Mouse (Mus musculus): ENCODE measurements at regions not wholly inside any gene's neighbourhood (a gene's known extent, or its start where the extent isn't known, plus 50 kb on each side); places are given as distances from the start of the nearest gene placed in this dataset.
"Not testable (repeated sequence)": the region's sequence is repeated elsewhere in the genome, so short reads cannot be mapped to it uniquely, and the experiment has no call there.

DNA sequence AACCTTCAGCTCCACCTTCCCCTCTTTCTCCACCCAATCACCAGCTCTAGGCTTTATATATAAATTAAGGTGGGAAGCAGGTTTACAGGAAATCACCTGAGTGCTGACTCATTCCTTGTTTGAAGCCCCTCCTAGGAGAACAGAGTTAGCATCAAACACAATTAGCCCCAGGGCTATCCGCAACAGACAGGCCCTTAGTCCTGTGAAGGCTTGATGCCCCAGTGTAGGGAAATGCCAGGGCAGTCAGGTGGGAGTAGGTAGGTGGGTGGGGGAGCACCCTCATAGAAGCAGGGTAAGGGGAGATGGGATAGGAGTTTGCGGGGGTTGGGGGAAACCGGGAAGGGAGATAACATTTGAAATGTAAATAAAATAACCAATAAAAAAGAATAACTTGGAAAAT, 123.2 kb downstream of the Brms1l start:
- not testable (repeated sequence) for H3K4me3 ChIP-seq; H3K4me1 ChIP-seq; H3K9me3 ChIP-seq; H3K27ac ChIP-seq (replicated peaks); H3K36me3 ChIP-seq (replicated peaks); DNase-seq (ENCODE audit: low spot score)
- H3K27me3 ChIP-seq (replicated peaks; ENCODE audit: low read depth, poor library complexity, severe bottlenecking) = 0 out of 2 replicates have a peak, but pooled peaks cover 12% of the 10 kb centered on the region
- 87% methylated on average over 3 of the region's 3 CpGs for WGBS

GRCm38 (mm10) chr12:55940566-55940965, 104.4 kb downstream of the Brms1l start:
- 95% methylated on average over 6 of the region's 6 CpGs for WGBS
- no peaks in the 10 kb centered on the region for H3K36me3 ChIP-seq (replicated peaks)
- H3K9me3 ChIP-seq = no peaks in the 10 kb centered on the region
- H3K4me1 ChIP-seq = no peaks in the 10 kb centered on the region
- no peak overlapping the region for H3K4me3 ChIP-seq
- no peak for DNase-seq (ENCODE audit: low spot score)
- H3K27me3 ChIP-seq (replicated peaks; ENCODE audit: low read depth, poor library complexity, severe bottlenecking) = peaks cover 12% of the 10 kb centered on the region; the same call in 1 of the 2 replicates
- no peak overlapping the region for H3K27ac ChIP-seq (replicated peaks)

DNA sequence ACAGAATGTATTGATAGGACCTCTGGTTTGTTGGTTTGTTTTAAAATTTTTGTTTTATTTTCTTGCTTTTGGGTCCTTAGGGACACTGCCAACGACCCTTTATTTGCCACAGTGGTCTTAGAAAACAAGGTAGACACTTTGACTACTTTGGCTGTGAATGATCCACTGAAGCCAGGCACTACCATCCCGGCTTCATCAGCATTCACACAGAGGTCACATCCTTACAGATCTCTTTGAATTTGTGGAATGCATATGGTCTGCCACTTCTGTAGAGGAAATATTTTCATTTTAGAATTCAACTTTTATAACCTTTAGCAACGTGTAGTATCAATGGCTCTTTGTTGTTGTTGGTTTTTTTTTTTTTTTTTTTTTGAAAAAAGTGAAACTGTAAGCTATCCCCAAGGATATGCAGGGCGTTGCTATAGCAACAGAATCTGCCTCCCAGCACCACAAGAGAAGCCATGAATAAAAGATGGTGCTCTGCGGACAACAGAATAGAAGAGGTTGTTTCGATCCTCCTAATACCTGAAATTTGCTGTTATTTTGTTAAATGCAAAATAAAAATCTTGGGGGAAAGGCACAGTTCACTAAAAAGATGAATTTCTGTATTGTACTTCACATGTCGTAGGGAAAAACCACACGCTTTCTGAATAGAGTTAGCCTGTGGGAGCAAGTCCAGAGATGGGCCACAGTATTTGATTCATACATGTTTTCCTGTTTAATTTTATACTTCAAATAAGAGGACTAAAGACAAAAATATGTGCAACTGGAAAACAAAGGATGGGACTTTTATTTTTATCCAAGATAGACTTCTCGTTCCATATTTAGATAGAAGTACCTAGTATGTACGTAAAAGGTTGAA, 103.4 kb downstream of the Brms1l start:
- no peaks in the 10 kb centered on the region for H3K36me3 ChIP-seq (replicated peaks)
- H3K9me3 ChIP-seq = no peaks in the 10 kb centered on the region
- no peak overlapping the region for H3K4me3 ChIP-seq
- H3K27ac ChIP-seq (replicated peaks) = no peak overlapping the region
- no peak for DNase-seq (ENCODE audit: low spot score)
- H3K27me3 ChIP-seq (replicated peaks; ENCODE audit: low read depth, poor library complexity, severe bottlenecking) = peaks cover 13% of the 10 kb centered on the region; the same call in 1 of the 2 replicates
- WGBS = 67% methylated on average over 10 of the region's 10 CpGs
- no peaks in the 10 kb centered on the region for H3K4me1 ChIP-seq

GRCm38 (mm10) chr12:55934172-55934571, 98.0 kb downstream of the Brms1l start:
- Histone ChIP-seq H3K27ac (replicated peaks) (no peak overlapping the region), H3K9me3 (no peaks in the 10 kb centered on the region), H3K27me3 (replicated peaks; ENCODE audit: low read depth, poor library complexity, severe bottlenecking) (peaks cover 46% of the 10 kb centered on the region), H3K36me3 (replicated peaks) (no peaks in the 10 kb centered on the region), H3K4me3 (no peak overlapping the region), H3K4me1 (peaks cover 4% of the 10 kb centered on the region)
- 44% methylated on average over 1 of the region's 1 CpGs for WGBS
- no peak for DNase-seq (ENCODE audit: low spot score)

- WGBS = 36% methylated on average over 11 of the region's 11 CpGs
- peaks cover 53% of the 10 kb centered on the region for H3K27me3 ChIP-seq (replicated peaks; ENCODE audit: low read depth, poor library complexity, severe bottlenecking)
These were observed 97.3 kb downstream of the Brms1l start for GRCm38 (mm10) chr12:55933417-55933816.

GRCm38 (mm10) chr12:55930468-55930867, 94.3 kb downstream of the Brms1l start:
- WGBS = 83% methylated on average over 4 of the region's 4 CpGs
- H3K27me3 ChIP-seq (replicated peaks; ENCODE audit: low read depth, poor library complexity, severe bottlenecking) = peaks cover 46% of the 10 kb centered on the region

More at GRCm38 (mm10) chr12:55933417-55933816, 97.3 kb downstream of the Brms1l start:
- Histone ChIP-seq H3K4me1 (peaks cover 4% of the 10 kb centered on the region), H3K4me3 (no peak overlapping the region), H3K27ac (replicated peaks) (no peak overlapping the region), H3K9me3 (no peaks in the 10 kb centered on the region), H3K36me3 (replicated peaks) (no peaks in the 10 kb centered on the region)
- DNase-seq (ENCODE audit: low spot score) = peak; percentile 30

GRCm38 (mm10) chr12:55926974-55927321, 90.8 kb downstream of the Brms1l start:
- H3K27ac ChIP-seq (replicated peaks) = no peak overlapping the region
- no peaks in the 10 kb centered on the region for H3K9me3 ChIP-seq
- H3K27me3 ChIP-seq (replicated peaks; ENCODE audit: low read depth, poor library complexity, severe bottlenecking) = peaks cover 26% of the 10 kb centered on the region
- H3K4me1 ChIP-seq = peaks cover 16% of the 10 kb centered on the region
- no peak overlapping the region for H3K4me3 ChIP-seq
- 88% methylated on average over 1 of the region's 1 CpGs for WGBS
- no peak for DNase-seq (ENCODE audit: low spot score)
- no peaks in the 10 kb centered on the region for H3K36me3 ChIP-seq (replicated peaks)

More at GRCm38 (mm10) chr12:55930468-55930867, 94.3 kb downstream of the Brms1l start:
- Histone ChIP-seq H3K4me1 (peaks cover 14% of the 10 kb centered on the region), H3K4me3 (no peak overlapping the region), H3K27ac (replicated peaks) (no peak overlapping the region), H3K36me3 (replicated peaks) (no peaks in the 10 kb centered on the region), H3K9me3 (no peaks in the 10 kb centered on the region)
- no peak for DNase-seq (ENCODE audit: low spot score)

GRCm38 (mm10) chr12:55926276-55926973, 90.3 kb downstream of the Brms1l start:
- no peak overlapping the region for H3K27ac ChIP-seq (replicated peaks)

More at GRCm38 (mm10) chr12:55926276-55926973, 90.3 kb downstream of the Brms1l start:
- Histone ChIP-seq H3K27me3 (replicated peaks; ENCODE audit: low read depth, poor library complexity, severe bottlenecking) (peaks cover 21% of the 10 kb centered on the region), H3K4me3 (no peak overlapping the region), H3K9me3 (no peaks in the 10 kb centered on the region), H3K4me1 (peaks cover 16% of the 10 kb centered on the region), H3K36me3 (replicated peaks) (no peaks in the 10 kb centered on the region)
- WGBS = 67% methylated on average over 2 of the region's 2 CpGs
- no peak for DNase-seq (ENCODE audit: low spot score)
